Mouse (Mus musculus): ENCODE measurements around the gene Endou. TPM values are rescaled to one million over a fixed set of nuclear protein-coding genes. Genes with fewer than 3 reads are reported as not detected.
"Not testable (repeated sequence)": the region's sequence is repeated elsewhere in the genome, so short reads cannot be mapped to it uniquely, and the experiment has no call there.

Gene Endou
- total RNA-seq, 2 experiments from 2014 or later = 0.36 to 0.91 TPM

DNA sequence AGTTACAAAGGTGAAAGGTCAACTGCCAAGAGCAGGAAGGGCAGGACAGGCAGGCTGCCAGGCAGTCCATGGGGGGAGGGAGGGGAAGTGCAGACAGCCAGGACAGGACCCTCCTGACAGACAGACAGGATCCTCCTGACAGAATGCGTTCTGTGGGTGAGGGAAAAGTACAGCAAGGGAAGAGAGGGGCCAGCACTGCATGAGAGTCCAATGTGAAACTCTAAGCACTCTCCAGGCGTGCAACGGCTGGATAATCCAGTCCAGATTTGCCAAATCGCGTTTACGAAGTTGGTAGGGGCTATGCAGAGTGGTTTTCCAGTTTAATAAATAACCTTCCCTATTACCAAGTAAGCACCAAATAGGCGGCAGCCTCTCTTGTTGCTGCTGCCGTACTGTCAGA, 49.1 kb downstream of the Endou start:
- no peak for DNase-seq

- DNase-seq = peak; percentile 64
Observed at GRCm38 (mm10) chr15:97679991-97680681, 51.0 kb downstream of the Endou start.

DNA sequence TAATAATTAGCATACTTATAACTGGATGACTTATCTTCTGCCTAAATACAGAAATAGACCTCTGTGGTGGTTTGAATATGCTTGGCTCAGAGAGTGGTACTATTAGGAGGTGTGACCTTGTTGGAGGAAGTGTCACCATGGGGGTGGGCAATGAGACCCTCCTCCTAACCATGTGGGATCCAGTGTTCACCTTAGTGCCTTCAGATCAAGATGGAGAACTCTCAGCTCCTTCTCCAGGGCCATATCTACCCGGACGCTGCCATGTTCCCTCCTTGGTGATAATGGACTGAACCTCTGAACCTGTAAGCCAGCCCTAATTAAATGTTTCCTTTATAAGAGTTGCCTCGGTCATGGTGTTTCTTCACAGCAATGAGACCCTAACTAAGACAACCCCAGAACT, 53.8 kb downstream of the Endou start:
- DNase-seq = no peak

DNA sequence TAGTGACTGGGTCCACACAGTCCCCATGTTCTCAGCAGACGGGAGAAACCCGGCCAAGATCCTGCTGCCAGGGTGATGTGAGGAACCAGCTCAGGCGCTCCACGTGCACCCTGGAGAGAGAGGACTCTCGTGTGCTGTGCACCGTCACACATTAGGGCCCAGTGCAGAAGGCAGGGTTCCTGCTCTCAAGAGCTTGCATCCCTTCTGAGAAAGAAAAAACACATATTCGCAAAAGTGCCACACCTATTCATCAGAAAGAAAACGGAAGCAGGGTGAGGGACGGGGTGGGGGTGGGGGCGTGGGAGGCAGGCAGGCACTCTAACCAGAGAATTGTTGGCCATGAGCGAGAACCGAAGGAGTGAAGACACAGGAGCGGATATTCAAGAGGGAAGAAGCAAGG, 55.2 kb downstream of the Endou start:
- no peak for DNase-seq

GRCm38 (mm10) chr15:97674423-97674822, 56.7 kb downstream of the Endou start:
- no peak for DNase-seq

DNA sequence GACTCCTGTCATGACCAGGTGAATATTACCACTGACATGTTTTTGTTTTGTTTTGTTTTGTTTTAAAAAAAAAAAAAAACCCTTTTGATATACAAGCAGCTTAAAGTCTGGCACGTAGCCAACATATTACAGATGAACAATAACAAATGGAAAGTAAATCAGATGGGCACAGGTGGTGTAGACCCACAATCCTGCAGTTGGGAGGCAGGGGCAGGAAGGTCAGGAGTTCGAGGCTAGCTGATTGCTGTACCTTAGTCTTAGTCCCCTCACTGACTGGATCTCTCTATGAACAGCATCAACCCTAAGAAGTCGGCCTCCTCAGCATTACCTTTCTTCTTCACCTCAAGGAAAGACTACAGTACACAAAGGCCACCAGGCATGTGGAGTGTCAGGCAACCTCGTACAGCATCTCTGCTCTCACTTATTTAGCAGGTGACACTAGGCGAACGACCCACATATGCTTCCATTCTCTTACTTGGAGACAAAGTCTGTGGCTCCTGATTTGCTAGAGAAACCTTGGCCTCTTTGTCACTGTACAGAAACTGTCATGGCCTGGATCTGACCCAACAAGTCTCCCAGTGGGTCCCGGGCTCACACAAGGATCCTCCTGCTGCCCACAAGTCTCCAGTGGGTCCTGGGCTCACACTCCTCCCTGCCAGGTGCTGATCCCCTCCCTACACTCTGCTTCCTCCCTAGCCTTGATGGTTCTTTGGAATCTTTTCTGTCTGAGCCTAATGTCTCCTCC, 57.7 kb downstream of the Endou start:
- DNase-seq = no peak

GRCm38 (mm10) chr15:97672211-97672765, 58.9 kb downstream of the Endou start:
- DNase-seq = no peak

- no peak for DNase-seq
Observed at GRCm38 (mm10) chr15:97670554-97670953, 60.6 kb downstream of the Endou start.

DNA sequence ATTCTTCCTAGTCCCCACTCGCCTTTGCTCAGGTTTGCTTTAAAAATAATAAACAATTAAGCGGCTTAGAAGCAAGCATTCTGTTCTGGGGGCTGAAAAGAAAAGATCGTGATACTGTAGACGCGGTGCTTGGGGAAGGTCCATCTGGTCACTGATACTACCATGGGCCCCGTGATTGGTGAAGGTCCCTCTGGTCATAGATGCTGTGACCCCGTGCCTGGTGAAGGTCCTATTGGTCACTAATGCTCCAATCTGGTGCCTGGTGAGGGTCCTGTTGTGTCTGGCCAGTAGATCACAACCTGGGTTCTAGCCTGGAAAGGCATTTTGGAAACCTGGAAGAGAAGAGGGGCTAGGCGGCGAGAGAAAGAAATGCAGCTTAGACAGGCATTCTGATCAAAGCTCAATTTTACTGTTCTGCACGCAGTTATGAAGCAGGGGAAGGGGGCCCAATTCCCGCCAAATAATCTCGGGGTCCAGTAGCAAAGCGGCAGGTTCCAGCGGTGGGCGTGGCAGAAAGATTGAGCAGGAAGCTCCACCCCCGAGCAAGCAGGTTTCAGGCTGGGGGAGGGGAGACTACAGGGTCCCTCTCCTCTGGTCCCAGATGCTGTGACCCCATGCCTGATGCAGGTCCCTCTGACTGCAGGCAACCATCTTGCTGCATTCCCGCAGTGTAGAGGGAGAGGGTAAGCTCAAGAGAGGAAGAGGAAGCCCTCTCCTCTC, 62.8 kb downstream of the Endou start:
- DNase-seq = not testable (repeated sequence)

- no peak for DNase-seq
Observed at GRCm38 (mm10) chr15:97667437-97667836, 63.7 kb downstream of the Endou start.

GRCm38 (mm10) chr15:97666457-97666770, 64.7 kb downstream of the Endou start:
- DNase-seq = no peak

- DNase-seq = no peak
Observed at GRCm38 (mm10) chr15:97665770-97666456, 65.2 kb downstream of the Endou start.

DNA sequence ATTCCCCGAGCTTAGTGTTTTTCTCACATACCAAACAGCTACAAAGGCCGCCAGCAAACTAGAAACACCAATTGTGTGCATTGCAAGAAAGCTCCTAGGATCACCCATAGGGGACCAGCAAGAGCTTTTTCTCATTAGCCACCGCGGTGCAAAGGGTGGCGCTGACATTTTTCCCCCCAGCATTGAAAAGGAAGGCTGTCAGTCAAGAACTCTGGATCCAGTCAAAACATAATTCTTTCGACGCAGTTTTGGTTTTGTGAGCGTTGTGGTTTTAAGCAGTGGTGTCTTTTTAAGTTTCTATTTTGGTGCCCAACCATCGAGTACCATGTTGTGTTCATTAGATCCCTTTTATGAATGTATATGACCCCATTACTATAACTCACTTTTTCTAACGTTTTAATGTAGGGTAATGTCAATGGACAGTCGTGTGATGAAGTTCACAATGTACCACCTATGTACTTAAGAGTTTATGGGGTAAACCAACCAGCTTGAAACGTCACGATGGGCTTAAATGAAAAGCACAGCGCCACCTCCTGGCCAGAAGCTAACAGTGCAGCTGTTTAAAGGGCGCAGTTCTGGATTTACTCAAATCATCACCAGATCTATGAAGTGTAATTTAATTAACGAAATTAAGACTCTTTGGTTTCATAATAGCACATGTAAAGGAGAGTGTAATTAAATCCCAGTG, 66.0 kb downstream of the Endou start:
- DNase-seq = no peak

DNA sequence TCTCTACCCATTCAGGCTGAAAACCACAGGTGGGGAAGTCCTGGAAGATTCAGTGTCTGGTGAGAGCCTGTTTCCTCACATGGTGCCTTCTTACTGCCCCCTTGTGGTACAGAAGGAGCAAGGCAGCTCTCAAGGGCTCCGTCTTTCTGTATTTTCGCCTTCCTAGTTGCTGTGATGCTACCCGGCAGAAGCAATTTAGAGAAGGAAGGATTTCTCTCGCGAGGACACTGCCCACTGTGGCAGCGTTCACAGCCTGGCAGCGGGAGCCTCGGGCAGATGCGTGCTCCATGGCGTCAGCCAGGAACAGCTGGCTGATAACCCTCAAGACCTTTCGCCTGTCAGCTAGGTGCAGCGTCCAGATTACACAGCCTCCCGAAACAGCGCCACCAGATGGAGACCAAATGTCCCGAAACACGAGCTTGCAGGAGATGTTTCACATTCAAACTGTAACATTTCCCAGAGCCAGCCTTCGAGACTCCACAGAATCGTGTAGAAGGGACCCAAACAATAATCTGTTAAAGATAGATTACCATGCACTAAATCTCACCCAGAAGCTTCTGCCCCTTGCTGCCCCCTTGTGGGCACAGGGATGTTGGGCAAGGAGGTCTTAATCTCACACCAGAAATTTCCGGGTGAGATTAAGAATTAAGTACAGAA, 67.3 kb downstream of the Endou start:
- peak; percentile 28 for DNase-seq

Other genes starting within 250 kb of the Endou start
- gene Rpap3, start 25.5 kb downstream of the Endou start, total RNA-seq (2021) = 10 to 100 TPM in 1 of 2 experiments, 1 to 10 TPM in 1; 9.6 to 11.4 TPM
- gene Rapgef3, start 36.6 kb upstream of the Endou start, total RNA-seq (2021) = 1 to 10 TPM; 3.7 to 8.1 TPM
- gene Slc48a1, start 47.2 kb upstream of the Endou start, total RNA-seq (2021) = 10 to 100 TPM; 44.7 to 47.2 TPM
- gene Hdac7, start 113.2 kb upstream of the Endou start, total RNA-seq (2021) = 10 to 100 TPM; 11.9 to 15.0 TPM
- under 1 TPM; 0.18 to 0.32 TPM for gene Vdr, start 179.3 kb upstream of the Endou start, total RNA-seq (2021)
- 1 to 10 TPM; 4.8 to 7.1 TPM for gene Tmem106c, start 232.9 kb upstream of the Endou start, total RNA-seq (2021)

Measured in gastrocnemius, postnatal 25 days (tissue).